Mouse (Mus musculus) lung, postnatal 4 days (tissue): ENCODE results near the gene Klk1b11.
"Not testable (repeated sequence)": the region's sequence is repeated elsewhere in the genome, so short reads cannot be mapped to it uniquely, and the experiment has no call there.

Source experiments
- DNase-seq, 2 experiments: peaks; one replicate each; pipeline ENCODE4 v3.0.0; 2021

Gene Klk1b11

DNA sequence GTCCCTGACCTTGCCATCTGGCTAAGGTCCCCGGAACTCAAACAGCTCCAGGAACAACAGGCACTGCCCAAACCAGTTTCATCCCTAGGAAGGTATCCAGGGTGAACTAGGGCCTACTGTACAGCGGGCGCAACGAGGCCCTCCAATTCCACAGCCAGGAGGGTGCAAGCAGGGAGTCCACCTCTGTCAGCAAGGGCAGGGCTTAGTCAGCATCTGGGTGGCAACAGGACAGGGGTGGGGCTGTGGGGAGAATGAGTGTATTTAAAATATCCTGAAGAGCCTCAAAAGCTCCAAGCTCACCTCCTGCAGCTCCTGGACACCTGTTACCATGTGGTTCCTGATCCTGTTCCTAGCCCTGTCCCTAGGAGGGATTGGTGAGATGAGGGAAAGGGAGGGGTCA, at the start of gene Klk1b11:
TSS of gene Klk1b11 (plus strand) at position 301 of the 400 bp plus-strand sequence.
- DNase-seq = not testable (repeated sequence)

- no peak for DNase-seq
Measured at GRCm38 (mm10) chr7:43950364-43950763, 45.3 kb upstream of the Klk1b11 start, which contains the start of gene Klk1b8. TSS of gene Klk1b8 (plus strand) at chr7:43950664.

DNA sequence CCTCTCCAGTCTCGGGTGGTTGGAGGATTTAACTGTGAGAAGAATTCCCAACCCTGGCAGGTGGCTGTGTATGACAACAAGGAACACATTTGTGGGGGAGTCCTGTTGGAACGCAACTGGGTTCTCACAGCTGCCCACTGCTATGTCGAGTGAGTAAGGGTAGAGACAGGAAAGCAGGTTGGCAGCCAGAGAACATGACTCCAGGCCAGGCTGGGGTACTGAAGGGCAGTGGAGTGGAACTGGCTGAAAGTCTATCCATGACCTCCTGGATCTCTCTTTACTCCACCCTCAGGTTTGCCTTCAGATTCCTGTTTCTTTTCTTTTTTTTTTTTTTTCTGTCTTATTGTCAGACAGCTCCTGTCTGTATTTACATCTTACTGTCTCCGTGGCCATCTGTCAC, 43.0 kb upstream of the Klk1b11 start:
- no peak for DNase-seq

GRCm38 (mm10) chr7:43966451-43966850, 29.2 kb upstream of the Klk1b11 start, which contains the start of gene Klk1b1:
TSS of gene Klk1b1 (plus strand) at chr7:43966751.
- no peak for DNase-seq

DNA sequence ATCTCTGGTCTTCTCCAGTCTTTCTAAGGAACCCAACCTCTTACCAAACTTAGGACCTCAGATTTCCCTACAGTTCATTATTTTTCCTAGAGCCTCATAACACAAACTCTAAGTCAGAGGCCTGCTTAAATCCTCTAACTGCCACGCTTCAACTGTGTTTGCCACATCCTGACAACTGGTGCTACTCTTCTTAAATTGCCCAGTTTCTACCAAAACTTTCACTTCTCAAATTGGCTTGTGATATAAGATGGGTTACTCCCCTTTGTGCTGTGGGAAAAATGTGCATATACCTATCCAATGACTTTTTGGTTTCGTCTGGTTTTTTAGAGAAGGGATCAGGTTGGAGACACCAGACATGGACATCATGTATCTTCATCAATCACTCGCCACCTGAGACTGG, 28.6 kb upstream of the Klk1b11 start:
- no peak for DNase-seq

GRCm38 (mm10) chr7:43967612-43968011, 28.1 kb upstream of the Klk1b11 start:
- DNase-seq = no peak

- DNase-seq = not testable (repeated sequence)
Measured at GRCm38 (mm10) chr7:43975761-43976160, 19.9 kb upstream of the Klk1b11 start, which contains the start of gene Klk1b9. TSS of gene Klk1b9 (plus strand) at chr7:43976061.

GRCm38 (mm10) chr7:43985657-43986056, 10.0 kb upstream of the Klk1b11 start:
- no peak for DNase-seq

GRCm38 (mm10) chr7:43994821-43995220, 856 bp upstream of the Klk1b11 start:
- DNase-seq = not testable (repeated sequence)

GRCm38 (mm10) chr7:44004847-44005246, 9.2 kb downstream of the Klk1b11 start:
- DNase-seq = no peak

DNA sequence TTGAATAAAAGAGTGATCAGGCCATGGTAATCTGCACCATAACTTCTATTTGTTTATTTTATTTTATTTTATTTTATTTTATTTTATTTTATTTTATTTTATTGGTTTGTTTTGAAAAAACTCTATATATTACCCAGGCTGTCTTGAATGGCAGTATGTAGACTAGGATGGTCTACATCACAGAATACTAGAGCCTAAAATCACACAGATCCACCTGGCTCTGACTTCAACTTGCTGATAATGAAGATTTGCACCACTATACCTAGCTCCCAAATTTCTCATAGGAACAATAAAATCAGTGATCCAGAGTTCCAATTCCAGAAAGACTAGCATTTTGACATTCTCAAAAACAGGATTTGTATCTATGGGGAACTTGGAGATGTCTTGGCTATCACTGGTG, 16.2 kb downstream of the Klk1b11 start, which contains the start of gene Klk1b26:
TSS of gene Klk1b26 (plus strand) at position 301 of the 400 bp plus-strand sequence.
- not testable (repeated sequence) for DNase-seq

DNA sequence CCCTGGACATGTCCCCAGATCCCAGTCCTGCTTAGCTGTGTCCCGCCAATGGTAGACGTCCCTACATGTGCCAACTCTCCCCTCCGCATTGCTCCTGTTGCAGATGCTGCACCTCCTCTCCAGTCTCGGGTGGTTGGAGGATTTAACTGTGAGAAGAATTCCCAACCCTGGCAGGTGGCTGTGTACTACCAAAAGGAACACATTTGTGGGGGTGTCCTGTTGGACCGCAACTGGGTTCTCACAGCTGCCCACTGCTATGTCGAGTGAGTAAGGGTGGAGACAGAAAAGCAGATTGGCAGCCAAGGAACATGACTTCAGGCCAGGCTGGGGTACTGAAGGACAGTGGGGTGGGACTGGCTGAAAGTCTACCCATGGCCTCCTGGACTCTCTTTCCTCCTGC, 19.0 kb downstream of the Klk1b11 start:
- not testable (repeated sequence) for DNase-seq

DNA sequence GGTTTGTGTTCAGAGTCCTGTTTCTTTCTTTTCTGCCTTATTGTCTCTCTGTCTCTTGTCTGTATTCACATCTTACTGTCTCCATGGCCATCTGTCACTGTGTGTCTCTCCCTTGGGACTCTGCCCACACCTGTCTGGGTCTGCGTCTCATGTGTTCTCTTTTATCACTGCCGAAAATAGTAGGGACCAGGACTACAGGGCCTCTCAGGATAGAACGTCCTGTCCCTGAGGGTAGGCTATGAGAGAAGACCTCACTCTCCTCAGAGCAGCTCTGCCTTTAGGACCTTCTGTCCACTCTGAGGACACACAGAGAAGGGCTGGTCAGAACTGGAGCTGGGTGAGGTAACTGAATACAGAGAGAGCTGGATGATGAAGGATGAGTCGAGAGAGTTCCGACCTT, 19.4 kb downstream of the Klk1b11 start:
- no peak for DNase-seq
